Mouse (Mus musculus) left cerebral cortex, adult 11 months (tissue): ENCODE measurements around the gene Olfr371.

Source experiments
- DNase-seq: peaks from one replicate; pipeline ENCODE4 v3.0.0; 2022; ENCODE audit warnings: low spot score

Olfr371 gene

DNA sequence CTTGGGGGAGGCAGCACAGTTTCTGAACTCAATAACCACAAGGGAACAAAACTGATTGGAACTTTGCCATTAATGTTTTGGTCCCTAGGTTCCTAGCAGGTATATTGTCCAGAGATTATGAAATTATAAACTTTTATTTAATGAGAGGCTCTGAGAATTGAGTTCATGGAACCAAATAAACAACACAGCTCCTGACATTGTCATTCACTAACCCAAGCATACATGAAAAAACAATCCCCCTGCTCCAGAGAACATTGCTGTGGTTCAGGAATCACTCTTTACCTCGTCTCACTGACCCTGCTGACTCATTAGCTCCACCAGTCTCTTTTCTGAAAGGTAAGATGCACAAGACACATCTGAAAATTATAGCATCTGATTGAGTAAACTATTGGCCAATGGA is at the start of gene Olfr371:
Gene Olfr371, plus strand, starts transcription at position 301 of the 400 bp plus-strand sequence.
- DNase-seq, result no peak

DNA sequence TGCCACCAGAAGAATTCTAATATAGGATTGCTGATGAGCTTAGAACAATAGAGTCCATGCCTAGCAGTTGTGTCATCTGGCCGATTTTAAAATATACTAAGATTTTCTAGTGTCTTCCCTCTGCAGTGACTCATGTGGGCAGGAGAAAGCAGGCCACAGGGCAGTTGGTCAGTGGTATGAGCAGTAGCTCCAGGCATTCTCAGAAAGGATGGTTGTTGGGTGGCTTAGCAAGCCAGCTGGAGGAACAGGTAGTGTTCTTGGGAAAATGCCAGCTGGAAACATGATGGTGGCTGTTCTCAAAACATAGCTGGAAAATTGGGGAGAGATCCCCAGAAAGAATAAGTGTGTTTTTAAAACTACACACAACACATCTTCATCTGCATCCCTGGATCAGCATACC is 33.4 kb upstream of the Olfr371 start:
- no peak for DNase-seq

DNA sequence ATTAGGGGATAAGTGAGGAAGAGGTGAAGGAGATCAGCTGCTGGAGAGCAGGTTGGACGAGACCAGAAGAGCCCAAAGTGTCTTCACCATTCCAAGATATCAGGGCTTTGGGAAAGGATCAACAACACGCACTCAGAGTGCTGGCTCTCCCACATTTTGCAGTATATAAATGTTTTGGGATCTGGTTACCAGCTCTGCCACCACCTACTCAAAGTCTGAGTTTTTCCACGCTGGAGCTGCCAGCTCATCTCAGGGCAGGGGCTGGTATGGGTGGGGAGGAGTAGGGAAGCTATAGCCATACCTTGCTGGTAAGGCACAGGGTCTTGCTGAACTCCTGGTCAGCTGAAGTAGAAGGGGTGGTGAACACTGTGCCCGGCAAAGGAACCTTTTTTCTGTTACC is 5.6 kb upstream of the Olfr371 start:
- DNase-seq, result no peak

DNA sequence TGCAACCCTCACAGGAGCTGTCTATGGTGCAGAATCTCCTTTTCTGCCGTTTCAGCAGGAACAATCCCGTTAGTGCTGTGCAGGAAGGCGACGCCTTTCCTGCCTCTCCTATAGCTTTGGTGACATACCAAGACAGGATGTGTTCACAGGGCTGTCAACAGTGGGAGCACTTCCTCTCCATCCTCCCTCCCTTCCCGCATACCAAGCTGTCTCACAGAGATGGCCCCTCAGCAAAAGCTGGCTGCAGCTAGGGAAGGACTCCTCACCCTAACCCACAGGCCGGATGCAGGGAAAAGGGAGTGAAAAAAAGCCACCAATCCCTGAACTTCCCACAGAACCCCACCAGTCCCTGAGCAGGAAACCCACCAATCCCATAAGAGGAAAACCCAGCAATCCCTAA is 4.8 kb upstream of the Olfr371 start:
- DNase-seq, result no peak

DNA sequence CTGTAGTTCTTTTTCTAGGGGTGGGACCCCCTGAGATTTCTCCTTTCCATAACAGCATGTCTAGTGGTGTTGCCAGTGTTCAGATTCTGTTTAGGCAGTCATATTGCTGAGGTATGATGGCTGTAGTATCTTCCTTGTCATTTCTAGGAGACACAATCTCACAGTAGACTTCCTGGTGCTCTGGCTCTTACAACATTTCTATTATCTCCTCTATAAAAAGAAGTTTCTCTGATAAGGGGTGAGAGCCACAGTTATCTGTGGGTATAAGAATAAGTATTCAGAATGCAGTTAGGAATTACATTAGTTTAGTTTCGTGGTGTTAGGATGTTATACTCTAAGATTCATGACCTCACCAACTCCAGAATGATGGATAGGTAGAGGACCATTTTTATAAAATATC is 1.5 kb downstream of the Olfr371 start:
- no peak for DNase-seq
